ENCODE assay signal across 15 mouse cellular contexts in the genomic region with DNA sequence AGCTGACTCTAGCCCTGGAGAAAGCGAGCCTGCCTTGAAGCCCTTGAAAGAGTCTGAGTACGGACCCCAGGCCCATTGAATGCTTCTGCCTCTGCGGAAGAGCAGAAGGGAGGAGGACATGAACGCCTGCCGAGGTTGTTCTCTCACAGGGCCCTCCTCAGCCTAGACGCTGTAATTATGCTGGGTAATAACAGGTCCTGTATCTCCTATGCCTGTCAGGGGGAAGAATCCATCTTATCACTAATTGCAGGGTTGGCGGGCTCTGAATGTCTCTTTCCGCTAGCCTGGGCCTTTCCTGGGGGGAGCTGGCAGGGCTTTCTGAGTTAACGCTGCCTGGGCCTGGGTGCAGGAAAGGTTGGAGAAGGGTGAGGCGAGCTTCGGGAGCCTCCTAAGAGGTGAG.
DNase-seq lines count a peak whose midpoint lies in the region; ATAC-seq and TF ChIP-seq lines count a peak whose summit lies in the region.
"Had no signal": no experiment of that assay in that cellular context is flagged by ENCODE, and none has a peak within 500 bp of the region (broad histone marks: within the 10 kb centered on the region; RNA-seq: fewer than 3 reads in every experiment).

No protein-coding gene starts in this region.

- H3K27me3 ChIP-seq in midbrain, embryonic 14.5 days (ENCODE audit: control insufficient read depth, insufficient read depth, low read length), result no peaks in the 10 kb centered on the region
- H3K27me3 ChIP-seq in midbrain, embryonic 10.5 days (ENCODE audit: low read depth, poor library complexity, severe bottlenecking), result peaks cover 22% of the 10 kb centered on the region
- no peaks in the 10 kb centered on the region for H3K27me3 ChIP-seq in forebrain, embryonic 11.5 days (ENCODE audit: control insufficient read depth, insufficient read depth, low read length)
- no peaks in the 10 kb centered on the region for H3K27me3 ChIP-seq in forebrain, postnatal 0 days (ENCODE audit: insufficient read depth, low read length)

- ATAC-seq in midbrain, embryonic 14.5 days (ENCODE audit: low FRiP score, low TSS enrichment), result no peak
- no peak for ATAC-seq in forebrain, embryonic 11.5 days (replicated peaks; ENCODE audit: low FRiP score)
- ATAC-seq in forebrain, postnatal 0 days, result peak; percentile 58

- DNase-seq in midbrain, embryonic 14.5 days, result no peak
- DNase-seq in midbrain, embryonic 10.5 days (ENCODE audit: low spot score), result no peak
- DNase-seq in forebrain, embryonic 11.5 days (ENCODE audit: low spot score), result peak; percentile 47
- peak; percentile 37 for DNase-seq in forebrain, postnatal 0 days
- DNase-seq in left cerebral cortex, postnatal 36 days (ENCODE audit: low spot score in 2 of 2), result no peak
- DNase-seq in testis, postnatal 10 days (ENCODE audit: low spot score), result no peak
- DNase-seq in left cerebral cortex, adult 9 months (ENCODE audit: low spot score in 2 of 2), result no peak
- DNase-seq: heart, postnatal 4 days; kidney, adult 18-20 months; kidney, postnatal 14 days; liver; lung, adult 18-20 months; lung, postnatal 36 days; thymus, adult 2 months had no signal

- H3K27ac ChIP-seq in midbrain, embryonic 14.5 days (replicated peaks; ENCODE audit: low read depth, low read length), result 0 out of 2 replicates have a peak overlapping the region, but pooled peaks have one; percentile 26
- H3K27ac ChIP-seq in midbrain, embryonic 10.5 days (replicated peaks), result no peak overlapping the region
- H3K27ac ChIP-seq in forebrain, embryonic 11.5 days (ENCODE audit: low read depth, low read length), result no peak overlapping the region
- H3K27ac ChIP-seq in forebrain, postnatal 0 days (ENCODE audit: low read depth, low read length), result peak overlapping the region; percentile 55; the same call in 1 of the 2 replicates
- H3K27ac ChIP-seq: heart, embryonic 13.5 days had no signal

- no peak for TF ChIP-seq CTCF in forebrain, postnatal 0 days (IDR thresholded peaks at IDR 0.05; ENCODE audit: low read depth)

- no peak overlapping the region for H3K4me3 ChIP-seq in midbrain, embryonic 14.5 days (replicated peaks; ENCODE audit: low read depth, low read length)
- H3K4me3 ChIP-seq in midbrain, embryonic 10.5 days, result no peak overlapping the region
- no peak overlapping the region for H3K4me3 ChIP-seq in forebrain, embryonic 11.5 days (ENCODE audit: low read depth, low read length)
- no peak overlapping the region for H3K4me3 ChIP-seq in forebrain, postnatal 0 days (ENCODE audit: low read depth, low read length)
- H3K4me3 ChIP-seq: heart, embryonic 13.5 days had no signal

- intact Hi-C loops in left cerebral cortex, postnatal 36 days (cut with DNase I), result no loop called here

- H3K9me3 ChIP-seq in midbrain, embryonic 14.5 days (ENCODE audit: control insufficient read depth, low read length), result no peaks in the 10 kb centered on the region
- H3K9me3 ChIP-seq in midbrain, embryonic 10.5 days (replicated peaks), result no peaks in the 10 kb centered on the region
- no peaks in the 10 kb centered on the region for H3K9me3 ChIP-seq in forebrain, embryonic 11.5 days (ENCODE audit: control insufficient read depth, low read length)
- H3K9me3 ChIP-seq in forebrain, postnatal 0 days (ENCODE audit: low read length), result no peaks in the 10 kb centered on the region
- H3K9me3 ChIP-seq: heart, embryonic 13.5 days had no signal

- no peak overlapping the region for H3K9ac ChIP-seq in midbrain, embryonic 14.5 days (replicated peaks; ENCODE audit: low read length)
- H3K9ac ChIP-seq in forebrain, embryonic 11.5 days (ENCODE audit: low read length), result no peak overlapping the region
- no peak overlapping the region for H3K9ac ChIP-seq in forebrain, postnatal 0 days
- H3K9ac ChIP-seq: heart, embryonic 13.5 days had no signal

- no peak overlapping the region for H3K4me2 ChIP-seq in midbrain, embryonic 14.5 days (ENCODE audit: low read length)
- no peak overlapping the region for H3K4me2 ChIP-seq in forebrain, embryonic 11.5 days (ENCODE audit: low read depth, low read length, severe bottlenecking)
- H3K4me2 ChIP-seq in forebrain, postnatal 0 days (ENCODE audit: low read depth), result no peak overlapping the region
- H3K4me2 ChIP-seq: heart, embryonic 13.5 days had no signal

- peaks cover 15% of the 10 kb centered on the region; the same call in 1 of the 2 replicates for H3K4me1 ChIP-seq in midbrain, embryonic 14.5 days (ENCODE audit: control insufficient read depth, insufficient read depth, low read length)
- peaks cover 12% of the 10 kb centered on the region for H3K4me1 ChIP-seq in midbrain, embryonic 10.5 days
- H3K4me1 ChIP-seq in forebrain, embryonic 11.5 days (replicated peaks; ENCODE audit: control insufficient read depth, insufficient read depth, low read length), result 0 out of 2 replicates have a peak, but pooled peaks cover 1% of the 10 kb centered on the region
- H3K4me1 ChIP-seq in forebrain, postnatal 0 days (ENCODE audit: insufficient read depth), result peaks cover 9% of the 10 kb centered on the region
- H3K4me1 ChIP-seq: heart, embryonic 13.5 days had no signal

- H3K36me3 ChIP-seq in midbrain, embryonic 14.5 days (ENCODE audit: control insufficient read depth, insufficient read depth, low read length), result no peaks in the 10 kb centered on the region
- H3K36me3 ChIP-seq in midbrain, embryonic 10.5 days, result no peaks in the 10 kb centered on the region
- H3K36me3 ChIP-seq in forebrain, embryonic 11.5 days (ENCODE audit: control insufficient read depth, insufficient read depth, low read length), result no peaks in the 10 kb centered on the region
- H3K36me3 ChIP-seq in forebrain, postnatal 0 days (ENCODE audit: insufficient read depth), result no peaks in the 10 kb centered on the region
- H3K36me3 ChIP-seq: heart, embryonic 13.5 days had no signal

- 66% methylated on average over 11 of the region's 11 CpGs for WGBS in midbrain, embryonic 14.5 days
- 77% methylated on average over 11 of the region's 11 CpGs for WGBS in midbrain, embryonic 10.5 days
- WGBS in forebrain, embryonic 11.5 days, result 70% methylated on average over 11 of the region's 11 CpGs
- WGBS in forebrain, postnatal 0 days, result 51% methylated on average over 11 of the region's 11 CpGs

Comparison
In these comparisons a context has a peak if more than half of its experiments do, and no peak if none do; other contexts are left out.
1. H3K27ac ChIP-seq: peak in midbrain, embryonic 14.5 days (single experiment) and forebrain, postnatal 0 days (single experiment); none in midbrain, embryonic 10.5 days (single experiment) and forebrain, embryonic 11.5 days (single experiment).
2. DNase-seq: peak in forebrain, embryonic 11.5 days (single experiment) and forebrain, postnatal 0 days (single experiment); none in midbrain, embryonic 14.5 days (single experiment), midbrain, embryonic 10.5 days (single experiment), left cerebral cortex, postnatal 36 days (0 of 2), testis, postnatal 10 days (single experiment) and left cerebral cortex, adult 9 months (0 of 2).